Mouse (Mus musculus): ENCODE data around the gene Zfp473. TPM values are rescaled to one million over a fixed set of nuclear protein-coding genes. Genes with fewer than 3 reads are reported as not detected.
"Not testable (repeated sequence)": the region's sequence is repeated elsewhere in the genome, so short reads cannot be mapped to it uniquely, and the experiment has no call there.

Zfp473 gene
- 1.1 and 1.2 TPM in 2 replicates for polyA plus RNA-seq (2015; fragmentation: Nextera tagmentation; extraction: Ambion mirVana)

- ATAC-seq (replicated peaks); H3K27ac ChIP-seq (replicated peaks): not testable (repeated sequence)
- WGBS: 90% methylated on average over 1 of the region's 1 CpGs
Observed at GRCm38 (mm10) chr7:44750950-44751349, at the start of gene Zfp473. TSS of gene Zfp473 (minus strand) at chr7:44751050.

GRCm38 (mm10) chr7:44792781-44793180 lies 41.9 kb upstream of the Zfp473 start:
- H3K4me1 ChIP-seq: no peaks in the 10 kb centered on the region
- H3K27me3 ChIP-seq: no peaks in the 10 kb centered on the region
- ATAC-seq (replicated peaks): no peak
- H3K27ac ChIP-seq (replicated peaks): no peak overlapping the region
- no peak overlapping the region for H3K4me2 ChIP-seq (replicated peaks)
- no peaks in the 10 kb centered on the region for H3K9me3 ChIP-seq
- WGBS: 83% methylated on average over 6 of the region's 6 CpGs
- H3K9ac ChIP-seq (replicated peaks): no peak overlapping the region
- H3K36me3 ChIP-seq: no peaks in the 10 kb centered on the region
- H3K4me3 ChIP-seq: no peak overlapping the region

More at GRCm38 (mm10) chr7:44750950-44751349, at the start of gene Zfp473:
- H3K9me3 ChIP-seq; H3K4me2 ChIP-seq (replicated peaks); H3K9ac ChIP-seq (replicated peaks); H3K4me3 ChIP-seq; H3K27me3 ChIP-seq: not testable (repeated sequence)
- H3K36me3 ChIP-seq: peaks cover 23% of the 10 kb centered on the region
- peaks cover 18% of the 10 kb centered on the region for H3K4me1 ChIP-seq

- no peaks in the 10 kb centered on the region for H3K36me3 ChIP-seq
- H3K27ac ChIP-seq (replicated peaks): no peak overlapping the region
- H3K4me1 ChIP-seq: no peaks in the 10 kb centered on the region
- H3K9ac ChIP-seq (replicated peaks): no peak overlapping the region
- no peak overlapping the region for H3K4me3 ChIP-seq
- H3K4me2 ChIP-seq (replicated peaks): no peak overlapping the region
- no peaks in the 10 kb centered on the region for H3K9me3 ChIP-seq
- no peaks in the 10 kb centered on the region for H3K27me3 ChIP-seq
- ATAC-seq (replicated peaks): no peak
- 55% methylated on average over 4 of the region's 4 CpGs for WGBS
Observed at GRCm38 (mm10) chr7:44790066-44790465, 39.2 kb upstream of the Zfp473 start.

GRCm38 (mm10) chr7:44789531-44789930 lies 38.7 kb upstream of the Zfp473 start:
- Histone ChIP-seq H3K4me3 (no peak overlapping the region), H3K4me1 (no peaks in the 10 kb centered on the region), H3K36me3 (no peaks in the 10 kb centered on the region), H3K9me3 (no peaks in the 10 kb centered on the region), H3K9ac (replicated peaks) (no peak overlapping the region), H3K27ac (replicated peaks) (no peak overlapping the region), H3K4me2 (replicated peaks) (no peak overlapping the region), H3K27me3 (no peaks in the 10 kb centered on the region)
- WGBS: 72% methylated on average over 3 of the region's 3 CpGs
- no peak for ATAC-seq (replicated peaks)

- no peak overlapping the region for H3K4me3 ChIP-seq
- peaks cover 12% of the 10 kb centered on the region; the same call in 1 of the 2 replicates for H3K36me3 ChIP-seq
- WGBS: 91% methylated on average over 8 of the region's 8 CpGs
- no peak for ATAC-seq (replicated peaks)
- no peak overlapping the region for H3K4me2 ChIP-seq (replicated peaks)
- no peaks in the 10 kb centered on the region for H3K4me1 ChIP-seq
- no peaks in the 10 kb centered on the region for H3K9me3 ChIP-seq
- no peak overlapping the region for H3K27ac ChIP-seq (replicated peaks)
- H3K27me3 ChIP-seq: no peaks in the 10 kb centered on the region
- no peak overlapping the region for H3K9ac ChIP-seq (replicated peaks)
Observed at GRCm38 (mm10) chr7:44780101-44780500, 29.3 kb upstream of the Zfp473 start.

- Histone ChIP-seq H3K4me3 (no peak overlapping the region), H3K9ac (replicated peaks) (no peak overlapping the region), H3K27ac (replicated peaks) (no peak overlapping the region), H3K4me2 (replicated peaks) (no peak overlapping the region), H3K9me3 (no peaks in the 10 kb centered on the region), H3K27me3 (no peaks in the 10 kb centered on the region), H3K36me3 (peaks cover 12% of the 10 kb centered on the region; the same call in 1 of the 2 replicates), H3K4me1 (no peaks in the 10 kb centered on the region)
- no peak for ATAC-seq (replicated peaks)
- WGBS: 91% methylated on average over 9 of the region's 9 CpGs
Observed at GRCm38 (mm10) chr7:44776849-44777498, 26.1 kb upstream of the Zfp473 start.

- H3K9ac ChIP-seq (replicated peaks): no peak overlapping the region
- no peak overlapping the region for H3K4me2 ChIP-seq (replicated peaks)
- no peak for ATAC-seq (replicated peaks)
- peaks cover 27% of the 10 kb centered on the region for H3K36me3 ChIP-seq
- H3K4me3 ChIP-seq: no peak overlapping the region
- no peak overlapping the region for H3K27ac ChIP-seq (replicated peaks)
- H3K27me3 ChIP-seq: no peaks in the 10 kb centered on the region
- H3K4me1 ChIP-seq: no peaks in the 10 kb centered on the region
- no peaks in the 10 kb centered on the region for H3K9me3 ChIP-seq
- WGBS: 94% methylated on average over 8 of the region's 8 CpGs
Observed at GRCm38 (mm10) chr7:44772591-44773204, 21.8 kb upstream of the Zfp473 start.

- Histone ChIP-seq H3K4me1 (no peaks in the 10 kb centered on the region), H3K27ac (replicated peaks) (no peak overlapping the region), H3K9ac (replicated peaks) (no peak overlapping the region), H3K4me3 (no peak overlapping the region), H3K36me3 (peaks cover 33% of the 10 kb centered on the region), H3K27me3 (no peaks in the 10 kb centered on the region), H3K4me2 (replicated peaks) (no peak overlapping the region), H3K9me3 (no peaks in the 10 kb centered on the region)
- ATAC-seq (replicated peaks): no peak
- WGBS: 19% methylated on average over 6 of the region's 6 CpGs
Observed at GRCm38 (mm10) chr7:44770046-44770578, 19.3 kb upstream of the Zfp473 start.

- H3K27me3 ChIP-seq: no peaks in the 10 kb centered on the region
- 88% methylated on average over 5 of the region's 5 CpGs for WGBS
- H3K9me3 ChIP-seq: no peaks in the 10 kb centered on the region
- H3K36me3 ChIP-seq: peaks cover 33% of the 10 kb centered on the region
- no peak for ATAC-seq (replicated peaks)
- H3K27ac ChIP-seq (replicated peaks): no peak overlapping the region
- H3K4me1 ChIP-seq: no peaks in the 10 kb centered on the region
- no peak overlapping the region for H3K4me3 ChIP-seq
- H3K9ac ChIP-seq (replicated peaks): no peak overlapping the region
- no peak overlapping the region for H3K4me2 ChIP-seq (replicated peaks)
Observed at GRCm38 (mm10) chr7:44768129-44768528, 17.3 kb upstream of the Zfp473 start.

- Histone ChIP-seq H3K9me3 (no peaks in the 10 kb centered on the region), H3K27me3 (no peaks in the 10 kb centered on the region), H3K27ac (replicated peaks) (no peak overlapping the region), H3K9ac (replicated peaks) (no peak overlapping the region), H3K4me2 (replicated peaks) (no peak overlapping the region), H3K36me3 (peaks cover 48% of the 10 kb centered on the region), H3K4me3 (no peak overlapping the region), H3K4me1 (no peaks in the 10 kb centered on the region)
- ATAC-seq (replicated peaks): no peak
Observed at GRCm38 (mm10) chr7:44760366-44760765, 9.5 kb upstream of the Zfp473 start.

GRCm38 (mm10) chr7:44757164-44757563 lies 6.3 kb upstream of the Zfp473 start:
- Histone ChIP-seq H3K9me3 (no peaks in the 10 kb centered on the region), H3K27me3 (no peaks in the 10 kb centered on the region), H3K4me2 (replicated peaks) (no peak overlapping the region), H3K27ac (replicated peaks) (no peak overlapping the region), H3K36me3 (peaks cover 65% of the 10 kb centered on the region), H3K4me3 (no peak overlapping the region), H3K4me1 (no peaks in the 10 kb centered on the region), H3K9ac (replicated peaks) (no peak overlapping the region)
- no peak for ATAC-seq (replicated peaks)
- WGBS: 88% methylated on average over 2 of the region's 2 CpGs

- Histone ChIP-seq H3K27me3 (no peaks in the 10 kb centered on the region), H3K4me3 (peak within 1 kb of the TSS; percentile 79), H3K36me3 (no peaks in the 10 kb centered on the region), H3K4me2 (replicated peaks) (peak within 1 kb of the TSS; percentile 63), H3K27ac (replicated peaks) (peak within 1 kb of the TSS; percentile 87), H3K4me1 (peaks cover 26% of the 10 kb centered on the region), H3K9me3 (no peaks in the 10 kb centered on the region), H3K9ac (replicated peaks) (peak within 1 kb of the TSS; percentile 70)
- WGBS: under 1% methylated on average over 44 of the region's 44 CpGs
- peak; percentile 98 for ATAC-seq (replicated peaks)
Observed at GRCm38 (mm10) chr7:44748101-44749044, 2.5 kb downstream of the Zfp473 start, which contains the start of gene Vrk3. TSS of gene Vrk3 (plus strand) at chr7:44748413.

Data from forebrain, embryonic 15.5 days (tissue).